In genomic region chr1:52435856-52436255, GRCm38 (mm10) we compare ENCODE assay signal across 14 mouse cellular contexts.
DNase-seq lines count a peak whose midpoint lies in the region.
"Had no signal": no experiment of that assay in that cellular context is flagged by ENCODE, and none has a peak within 500 bp of the region (broad histone marks: within the 10 kb centered on the region; RNA-seq: fewer than 3 reads in every experiment).

No protein-coding gene starts in this region.

- DNase-seq in frontal cortex, adult 2 months (ENCODE audit: extremely low spot score in 1 of 2, low spot score in 1 of 2) = peak; percentile 17 to 38
- DNase-seq in frontal cortex, postnatal 10 days (ENCODE audit: low spot score in 2 of 2) = no peak
- peak; percentile 24 for DNase-seq in layer of hippocampus, adult 9-11 months
- DNase-seq in layer of hippocampus, adult 9-10 months (ENCODE audit: low spot score) = no peak
- DNase-seq in brain, adult 2 months (ENCODE audit: low read depth, low spot score) = peak; percentile 79
- DNase-seq in retina, adult 2 months (ENCODE audit: low read depth, low spot score) = peak; percentile 15
- no peak for DNase-seq in gastrocnemius, adult 8-10 months (ENCODE audit: low spot score in 2 of 2)
- DNase-seq: adrenal gland, postnatal 14 days; cerebellum, adult 11-12 months; cerebellum, postnatal 14 days; kidney, adult 9 months; kidney, postnatal 25 days; lung, embryonic 14.5 days; lung, postnatal 36 days had no signal

Comparison
In these comparisons a context has a peak if more than half of its experiments do, and no peak if none do; other contexts are left out.
1. DNase-seq: peak in frontal cortex, adult 2 months (2 of 2), layer of hippocampus, adult 9-11 months (single experiment), brain, adult 2 months (single experiment) and retina, adult 2 months (single experiment); none in frontal cortex, postnatal 10 days (0 of 2), layer of hippocampus, adult 9-10 months (single experiment) and gastrocnemius, adult 8-10 months (0 of 2).